ENCODE assay signal across 15 mouse cellular contexts in the genomic region with DNA sequence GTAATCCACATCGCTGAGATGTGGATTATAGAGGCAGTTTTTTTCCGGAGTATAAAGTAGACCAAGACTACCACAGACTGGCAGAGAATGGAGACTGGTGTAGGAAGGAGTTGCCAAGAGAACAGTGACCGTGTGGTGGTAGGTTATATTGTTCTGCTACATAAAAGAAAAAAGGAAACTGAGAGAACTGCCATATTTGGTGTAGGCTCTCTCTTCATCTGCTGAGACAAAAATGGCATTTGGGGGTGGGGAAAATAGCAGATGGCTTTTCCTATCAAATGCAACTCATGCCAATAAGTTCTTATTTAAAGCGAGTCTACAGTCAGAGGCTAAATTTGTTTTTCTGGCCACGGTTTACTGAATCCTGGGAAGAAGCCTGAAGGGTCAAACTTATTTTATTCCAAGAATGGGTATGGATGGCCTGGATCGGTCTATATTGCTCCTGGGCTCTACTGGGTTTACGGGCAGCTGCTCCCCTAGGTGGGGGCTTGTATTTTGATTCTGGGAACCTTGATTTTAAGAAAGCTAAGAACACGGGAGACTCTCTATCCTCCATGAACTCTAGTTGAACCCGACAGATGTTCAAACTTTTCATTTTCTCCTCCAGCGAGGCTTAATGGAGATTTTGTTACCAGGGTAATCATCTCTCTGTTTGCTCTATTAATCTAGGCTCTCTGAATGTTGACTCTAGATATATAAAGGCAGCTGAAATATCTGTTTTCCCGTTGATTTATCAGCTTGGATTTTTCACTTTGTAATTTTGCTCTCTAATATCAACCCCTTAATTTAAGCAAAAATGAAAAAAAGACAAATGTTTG.
DNase-seq lines count a peak whose midpoint lies in the region; ATAC-seq and TF ChIP-seq lines count a peak whose summit lies in the region.
"Had no signal": no experiment of that assay in that cellular context is flagged by ENCODE, and none has a peak within 500 bp of the region (broad histone marks: within the 10 kb centered on the region; RNA-seq: fewer than 3 reads in every experiment).

No protein-coding gene starts in this region.

- no peaks in the 10 kb centered on the region for H3K36me3 ChIP-seq in kidney, embryonic 14.5 days (ENCODE audit: control insufficient read depth, insufficient read depth, low read length)
- H3K36me3 ChIP-seq in stomach, embryonic 14.5 days (ENCODE audit: control insufficient read depth, insufficient read depth, low read length) = no peaks in the 10 kb centered on the region
- no peaks in the 10 kb centered on the region for H3K36me3 ChIP-seq in stomach, postnatal 0 days (ENCODE audit: control insufficient read depth, insufficient read depth, low read length)
- H3K36me3 ChIP-seq: heart, embryonic 10.5 days had no signal

- H3K4me3 ChIP-seq in kidney, embryonic 14.5 days (ENCODE audit: low read length) = no peak overlapping the region
- H3K4me3 ChIP-seq in stomach, embryonic 14.5 days (ENCODE audit: low read depth, low read length) = no peak overlapping the region
- no peak overlapping the region for H3K4me3 ChIP-seq in stomach, postnatal 0 days (ENCODE audit: low read depth, low read length)
- H3K4me3 ChIP-seq: heart, embryonic 10.5 days; myocyte had no signal

- no peak overlapping the region for H3K9ac ChIP-seq in kidney, embryonic 14.5 days (ENCODE audit: low read depth, low read length)
- H3K9ac ChIP-seq in stomach, embryonic 14.5 days (replicated peaks; ENCODE audit: low read depth, low read length) = no peak overlapping the region
- no peak overlapping the region for H3K9ac ChIP-seq in stomach, postnatal 0 days (ENCODE audit: low read length)

- ATAC-seq in kidney, embryonic 14.5 days (ENCODE audit: low FRiP score, low TSS enrichment) = peak; percentile 62; the same call in 1 of the 2 replicates
- peak; percentile 69; the same call in 1 of the 2 replicates for ATAC-seq in stomach, embryonic 14.5 days (ENCODE audit: insufficient number of reproducible peaks, insufficient read depth, low FRiP score, low read depth)
- no peak for ATAC-seq in stomach, postnatal 0 days (ENCODE audit: low FRiP score, low TSS enrichment)
- ATAC-seq: inflammation-experienced regulatory T-cells, adult 6 months had no signal

- DNase-seq in kidney, postnatal 25 days = no peak
- DNase-seq in stomach, postnatal 0 days (ENCODE audit: low spot score) = no peak
- DNase-seq in left cerebral cortex, adult 18-20 months (ENCODE audit: low spot score in 2 of 2) = peak; percentile 6 to 37
- DNase-seq in telencephalon, adult 2 months (ENCODE audit: low read depth, low spot score) = peak; percentile 62
- no peak for DNase-seq in cerebellum, postnatal 14 days
- no peak for DNase-seq in cerebellum, postnatal 10 days
- DNase-seq: cerebellum, adult 9-11 months; heart, postnatal 4 days; kidney, postnatal 36 days; lung, adult 18-20 months had no signal

- 57% methylated on average over 11 of the region's 11 CpGs for WGBS in kidney, embryonic 14.5 days
- WGBS in stomach, embryonic 14.5 days = 42% methylated on average over 11 of the region's 11 CpGs
- 35% methylated on average over 11 of the region's 11 CpGs for WGBS in stomach, postnatal 0 days

- H3K4me2 ChIP-seq in kidney, embryonic 14.5 days (replicated peaks; ENCODE audit: low read depth, low read length) = no peak overlapping the region
- H3K4me2 ChIP-seq in stomach, embryonic 14.5 days (replicated peaks; ENCODE audit: low read depth, low read length) = no peak overlapping the region
- no peak overlapping the region for H3K4me2 ChIP-seq in stomach, postnatal 0 days (replicated peaks; ENCODE audit: low read depth)

- no peak for TF ChIP-seq EP300 in stomach, postnatal 0 days (optimal IDR thresholded peaks at IDR 0.05)

- no peak overlapping the region for H3K27ac ChIP-seq in kidney, embryonic 14.5 days (ENCODE audit: low read depth, low read length)
- peak overlapping the region; percentile 27; the same call in 1 of the 2 replicates for H3K27ac ChIP-seq in stomach, embryonic 14.5 days (ENCODE audit: low read length)
- H3K27ac ChIP-seq in stomach, postnatal 0 days (replicated peaks) = no peak overlapping the region
- H3K27ac ChIP-seq: heart, embryonic 10.5 days had no signal

- TF ChIP-seq CTCF in stomach, postnatal 0 days (IDR thresholded peaks at IDR 0.05; ENCODE audit: low read depth) = no peak

- H3K4me1 ChIP-seq in kidney, embryonic 14.5 days (ENCODE audit: control insufficient read depth, insufficient read depth, low read length) = no peaks in the 10 kb centered on the region
- H3K4me1 ChIP-seq in stomach, embryonic 14.5 days (ENCODE audit: control insufficient read depth, insufficient read depth, low read length) = 0 out of 2 replicates have a peak, but pooled peaks cover 11% of the 10 kb centered on the region
- H3K4me1 ChIP-seq in stomach, postnatal 0 days (replicated peaks; ENCODE audit: control insufficient read depth, insufficient read depth) = no peaks in the 10 kb centered on the region
- H3K4me1 ChIP-seq: heart, embryonic 10.5 days had no signal

- H3K9me3 ChIP-seq in kidney, embryonic 14.5 days (ENCODE audit: control insufficient read depth, low read length) = no peaks in the 10 kb centered on the region
- no peaks in the 10 kb centered on the region for H3K9me3 ChIP-seq in stomach, embryonic 14.5 days (ENCODE audit: control insufficient read depth, low read depth, low read length)
- H3K9me3 ChIP-seq in stomach, postnatal 0 days (ENCODE audit: control insufficient read depth, low read length) = no peaks in the 10 kb centered on the region
- H3K9me3 ChIP-seq: heart, embryonic 10.5 days had no signal

- H3K27me3 ChIP-seq in kidney, embryonic 14.5 days (ENCODE audit: control insufficient read depth, insufficient read depth, low read length) = no peaks in the 10 kb centered on the region
- no peaks in the 10 kb centered on the region for H3K27me3 ChIP-seq in stomach, embryonic 14.5 days (ENCODE audit: control insufficient read depth, insufficient read depth, low read length)
- H3K27me3 ChIP-seq in stomach, postnatal 0 days (ENCODE audit: control insufficient read depth, insufficient read depth, low read length) = no peaks in the 10 kb centered on the region

Comparison
In these comparisons a context has a peak if more than half of its experiments do, and no peak if none do; other contexts are left out.
1. DNase-seq: peak in left cerebral cortex, adult 18-20 months (2 of 2) and telencephalon, adult 2 months (single experiment); none in kidney, postnatal 25 days (0 of 2), stomach, postnatal 0 days (single experiment), cerebellum, postnatal 14 days (0 of 2) and cerebellum, postnatal 10 days (0 of 2).